Mouse (Mus musculus) MEL (cell line): ENCODE results near the gene A1cf.

Source experiments
- CTCF ChIP-seq, 3 experiments: IDR thresholded peaks in 2 of 3; conservative IDR thresholded peaks in 1 of 3; 2 replicates each; pipeline ENCODE4 v1.5.1; 2011 to 2012; ENCODE audit warnings: low read length in 3 of 3, low read depth in 2 of 3, mild to moderate bottlenecking in 2 of 3, improper control_type of control experiment in 1 of 3, inconsistent platforms in 1 of 3, mixed read lengths in 1 of 3, moderate library complexity in 1 of 3; ENCODE audit not compliant: control insufficient read depth in 1 of 3, insufficient read depth in 1 of 3, poor library complexity in 1 of 3, severe bottlenecking in 1 of 3
- POLR2A ChIP-seq, 2 experiments: IDR thresholded peaks; 2 replicates each; pipeline ENCODE4 v1.6.1; 2011 to 2012; ENCODE audit warnings: low read length in 2 of 2, mild to moderate bottlenecking in 2 of 2, control low read depth in 1 of 2, improper control_type of control experiment in 1 of 2, low read depth in 1 of 2, moderate library complexity in 1 of 2; ENCODE audit not compliant: control insufficient read depth in 1 of 2, insufficient read depth in 1 of 2, poor library complexity in 1 of 2
- SMC3 ChIP-seq: IDR thresholded peaks from 2 replicates; pipeline ENCODE4 v1.6.1; 2011; ENCODE audit warnings: low read depth, low read length, improper control_type of control experiment
- USF1 ChIP-seq: IDR thresholded peaks from 2 replicates; pipeline ENCODE4 v1.6.1; 2014; ENCODE audit warnings: low read depth, mild to moderate bottlenecking, inconsistent platforms, low read length, improper control_type of control experiment, moderate library complexity
- ZC3H11A ChIP-seq: IDR thresholded peaks from 2 replicates; pipeline ENCODE4 v1.6.1; 2012; ENCODE audit warnings: low read depth, mild to moderate bottlenecking, inconsistent platforms, low read length, improper control_type of control experiment
- ZMIZ1 ChIP-seq: IDR thresholded peaks from 2 replicates; pipeline ENCODE4 v1.6.1; 2012; ENCODE audit warnings: low read depth, mild to moderate bottlenecking, inconsistent platforms, low read length, improper control_type of control experiment, moderate library complexity
- ZNF384 ChIP-seq: IDR thresholded peaks from 2 replicates; pipeline ENCODE4 v1.6.1; 2012; ENCODE audit warnings: low read depth, mild to moderate bottlenecking, inconsistent platforms, low read length, improper control_type of control experiment

DNA sequence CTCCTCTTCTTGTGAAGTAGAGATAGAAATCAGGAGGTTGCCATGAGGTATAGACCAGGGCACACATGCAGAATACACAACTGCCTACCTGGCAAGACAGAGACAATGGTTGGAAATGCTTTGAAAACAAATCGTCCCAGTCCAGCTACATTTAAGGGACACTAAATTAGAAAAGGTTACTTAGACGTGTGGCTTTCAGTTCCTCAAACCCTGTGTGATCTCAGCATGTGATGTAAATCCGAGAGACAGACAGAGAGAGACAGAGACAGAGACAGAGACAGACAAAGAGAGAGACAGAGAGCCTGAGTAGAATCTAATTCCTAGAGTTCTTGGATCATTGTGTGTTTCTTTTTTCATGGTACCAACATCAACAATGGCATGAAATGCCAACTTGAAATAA lies 102.8 kb downstream of the A1cf start:
- TF ChIP-seq CTCF (IDR thresholded peaks at IDR 0.05 in 2 of 3, conservative IDR thresholded peaks at IDR 0.05 in 1 of 3; ENCODE audit: control insufficient read depth in 1 of 3, insufficient read depth in 1 of 3, low read depth in 2 of 3, low read length in 3 of 3, poor library complexity in 1 of 3, severe bottlenecking in 1 of 3), result no peak
- no peak for TF ChIP-seq POLR2A (IDR thresholded peaks at IDR 0.05; ENCODE audit: control insufficient read depth in 1 of 2, insufficient read depth in 1 of 2, low read depth in 1 of 2, low read length in 2 of 2, poor library complexity in 1 of 2)
- TF ChIP-seq ZMIZ1, result no peak
- TF ChIP-seq ZC3H11A, result no peak
- no peak for TF ChIP-seq ZNF384
- no peak for TF ChIP-seq USF1
- TF ChIP-seq SMC3, result no peak
